Mouse (Mus musculus) lung, postnatal 14 days (tissue): ENCODE measurements at regions not wholly inside any gene's neighbourhood (a gene's known extent, or its start where the extent isn't known, plus 50 kb on each side); places are given as distances from the start of the nearest gene placed in this dataset.

ENCODE experiments used
- DNase-seq: peaks from one replicate; pipeline ENCODE4 v3.0.0; 2021

DNA sequence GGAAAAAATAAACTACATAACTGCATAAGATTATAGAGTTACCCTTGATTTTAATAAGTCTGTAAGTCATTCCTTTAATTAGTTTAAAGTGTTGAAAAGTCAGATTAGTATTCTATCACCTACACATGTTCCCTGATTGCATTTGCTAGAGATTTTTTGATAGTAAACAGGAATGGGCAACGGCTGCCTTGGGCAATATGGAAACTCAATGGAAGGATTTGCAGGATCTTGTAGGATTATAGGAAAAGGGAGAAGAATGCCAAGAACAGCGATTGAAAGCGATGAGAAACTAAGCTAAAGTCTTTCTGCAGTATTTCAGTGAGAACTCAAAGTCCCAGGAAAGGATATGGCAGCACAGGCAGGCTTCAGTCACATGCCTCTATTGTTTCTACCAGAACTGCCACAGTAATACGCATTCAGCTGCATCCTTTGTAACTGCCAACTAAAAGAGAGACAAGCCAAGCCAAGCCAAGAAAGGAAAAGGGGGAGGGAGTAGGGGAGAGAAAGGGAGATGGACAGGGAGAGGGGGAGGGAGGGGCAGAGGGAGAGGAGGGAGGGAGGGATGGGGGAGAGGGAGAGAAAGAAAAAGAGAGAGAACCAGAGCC lies 340.3 kb downstream of the Kif16b start:
- DNase-seq: no peak

DNA sequence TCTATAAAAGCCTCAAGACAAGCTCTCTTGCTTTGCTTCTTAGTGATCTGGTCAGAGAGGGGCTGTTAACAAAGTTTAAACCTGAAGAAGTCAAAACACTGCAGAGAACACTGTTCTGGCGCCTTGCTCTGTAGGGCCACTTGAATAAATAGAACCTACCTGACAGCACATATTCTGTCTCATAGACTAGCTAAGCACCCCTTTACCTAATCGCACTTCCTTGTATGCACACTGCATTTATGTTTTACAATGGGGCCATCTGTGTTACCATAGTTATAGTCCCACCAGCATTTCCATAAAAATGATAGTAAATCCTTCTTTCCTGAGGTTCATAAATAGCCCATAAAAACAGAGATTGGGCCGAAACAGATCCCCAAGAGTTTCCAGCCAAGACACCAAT lies 340.9 kb downstream of the Kif16b start:
- DNase-seq: no peak

DNA sequence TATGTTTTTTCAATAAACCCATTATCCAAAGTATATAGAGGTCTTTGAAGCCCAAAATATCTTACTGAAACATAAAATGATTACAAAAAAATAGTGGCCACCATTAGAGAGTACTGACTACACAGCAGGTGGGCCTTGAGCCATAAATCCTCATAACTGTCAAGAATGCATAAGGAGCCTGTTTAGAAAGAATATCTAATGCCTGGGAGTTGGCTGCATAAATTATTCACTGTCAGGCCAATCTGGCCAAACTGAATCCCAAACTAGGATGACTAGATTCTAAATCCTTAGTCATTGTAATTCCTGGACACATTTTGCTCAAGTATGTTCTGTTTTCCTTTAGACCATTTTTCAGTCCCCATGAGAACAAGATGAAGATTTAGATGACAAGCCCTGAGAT lies 341.4 kb downstream of the Kif16b start:
- no peak for DNase-seq

DNA sequence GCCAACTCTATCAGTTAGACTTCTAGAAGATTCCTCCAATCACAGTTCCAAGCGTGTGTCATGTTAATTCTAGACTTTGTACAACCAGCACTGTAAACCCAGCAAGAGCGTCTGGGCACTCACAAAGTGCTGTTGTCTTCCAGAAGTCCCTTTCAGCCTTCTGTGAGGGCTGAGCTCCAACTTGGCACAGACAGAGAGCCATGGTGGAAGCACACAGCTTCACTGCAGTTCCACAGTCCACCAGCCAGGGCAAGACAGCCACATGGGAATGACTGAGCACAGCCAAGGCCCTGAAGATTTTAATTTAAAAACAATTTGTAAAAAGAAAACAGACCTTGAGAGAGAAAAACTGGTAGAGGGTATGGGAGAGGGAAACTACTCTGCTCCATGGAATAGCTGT lies 346.5 kb downstream of the Kif16b start:
- DNase-seq: peak; percentile 19

DNA sequence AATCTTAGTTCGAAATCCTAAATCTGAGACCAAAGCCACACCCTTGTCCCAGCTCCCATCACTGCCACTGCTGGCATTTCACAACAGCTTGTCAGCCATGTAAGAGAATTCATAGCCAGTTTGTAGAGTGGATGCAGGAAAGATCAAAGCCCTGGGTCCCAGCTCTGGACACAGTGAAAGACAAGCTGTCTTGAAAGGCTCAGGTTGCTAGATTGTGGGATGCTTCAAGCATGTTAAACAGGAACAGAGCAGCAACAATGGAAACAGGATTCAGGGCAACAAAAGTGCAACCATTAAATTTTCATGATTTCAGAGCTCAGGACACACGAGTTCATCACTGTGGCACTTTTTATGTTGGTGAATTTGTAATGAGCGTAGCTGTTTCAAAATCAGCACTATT lies 349.6 kb downstream of the Kif16b start:
- no peak for DNase-seq

DNA sequence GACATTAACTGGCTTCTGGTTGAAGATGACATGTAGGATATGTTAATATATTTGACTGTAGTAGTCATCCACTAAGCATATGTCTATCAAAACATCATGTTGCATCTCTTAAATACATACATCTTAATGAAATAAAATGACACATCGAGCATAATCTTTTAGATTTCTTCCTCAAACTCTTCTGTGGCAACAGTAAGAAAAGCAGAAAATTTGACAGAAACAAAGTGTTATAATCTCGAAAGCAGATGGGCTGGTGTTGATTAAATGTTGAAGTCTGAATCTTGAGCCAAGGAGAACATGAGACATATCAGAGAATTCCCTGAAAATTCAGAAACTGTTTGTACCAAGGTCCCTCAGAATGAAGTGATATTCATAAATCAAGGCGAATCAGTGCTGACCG lies 352.6 kb downstream of the Kif16b start:
- DNase-seq: no peak

DNA sequence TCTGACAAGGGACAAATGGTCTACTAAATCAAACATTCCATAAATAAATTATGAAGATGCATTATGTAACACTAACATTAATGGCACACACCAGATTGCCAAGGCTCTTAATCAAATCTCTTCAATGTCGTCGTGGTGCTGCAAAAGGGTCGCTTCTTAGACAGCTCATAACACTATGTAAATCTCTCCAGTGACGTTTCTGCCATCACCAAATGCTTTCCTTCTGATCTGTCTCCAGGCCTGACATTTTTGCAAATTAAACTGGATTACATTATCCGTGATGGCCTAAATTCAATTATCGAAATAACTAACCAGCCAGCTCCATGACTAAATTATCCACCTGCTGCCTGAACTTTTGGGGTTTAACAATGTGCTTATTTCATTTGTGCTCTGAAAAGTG lies 356.4 kb downstream of the Kif16b start:
- DNase-seq: peak; percentile 2

DNA sequence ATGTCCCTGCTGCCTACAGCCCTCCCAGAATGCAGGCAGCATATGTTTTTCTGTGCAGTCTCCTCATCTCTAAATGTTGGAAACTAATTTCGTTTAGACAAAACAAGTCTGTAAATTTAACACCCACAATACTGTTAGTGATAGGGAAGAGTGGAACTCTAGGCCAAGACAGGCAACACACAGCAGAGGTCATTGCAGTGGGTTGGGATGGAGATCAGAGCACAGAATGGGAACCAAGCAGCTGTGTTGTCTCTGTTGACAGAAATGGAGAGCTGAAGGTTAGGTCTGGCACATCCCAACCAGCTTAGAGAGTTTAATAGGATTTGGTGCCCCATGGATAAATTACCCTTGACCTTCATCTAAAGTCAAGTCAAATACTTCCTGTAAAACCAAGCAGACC lies 361.4 kb downstream of the Kif16b start:
- DNase-seq: no peak

DNA sequence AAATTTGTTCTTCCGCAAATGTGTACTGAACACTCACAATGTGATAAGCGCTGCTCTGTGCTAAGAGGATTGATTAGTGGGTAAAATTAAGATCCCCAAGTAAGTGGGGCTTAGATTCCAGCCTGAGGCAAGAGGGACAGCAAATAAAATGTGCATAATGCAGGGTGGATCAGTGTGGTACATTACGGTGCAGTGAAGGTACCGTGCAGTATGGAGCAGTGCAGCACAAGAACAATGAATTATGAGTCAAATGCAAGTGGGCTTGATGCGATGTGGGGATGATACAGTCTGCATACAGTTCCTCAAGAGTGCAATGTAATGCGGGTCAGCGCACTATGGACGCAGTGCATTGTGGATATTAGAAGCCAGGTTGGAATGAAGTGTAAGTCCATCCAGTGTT lies 367.8 kb downstream of the Kif16b start:
- DNase-seq: no peak

DNA sequence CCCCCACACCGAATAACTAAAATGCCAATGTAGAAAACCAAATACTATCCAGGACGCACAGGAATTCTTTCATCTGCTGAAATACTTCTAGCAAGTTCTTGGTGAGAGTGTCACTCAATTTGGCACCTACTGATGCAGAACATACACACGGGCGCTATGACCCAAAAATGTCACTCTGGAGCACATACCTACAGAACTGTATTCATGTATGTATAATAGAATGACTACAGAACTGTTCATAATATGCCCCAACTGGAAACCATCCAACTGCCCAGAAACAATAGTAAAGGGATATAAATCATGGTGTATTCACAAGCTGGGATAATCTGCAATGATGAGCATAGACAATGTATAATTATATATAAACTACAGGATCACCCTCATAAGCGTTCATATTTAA lies 378.9 kb downstream of the Kif16b start:
- no peak for DNase-seq

DNA sequence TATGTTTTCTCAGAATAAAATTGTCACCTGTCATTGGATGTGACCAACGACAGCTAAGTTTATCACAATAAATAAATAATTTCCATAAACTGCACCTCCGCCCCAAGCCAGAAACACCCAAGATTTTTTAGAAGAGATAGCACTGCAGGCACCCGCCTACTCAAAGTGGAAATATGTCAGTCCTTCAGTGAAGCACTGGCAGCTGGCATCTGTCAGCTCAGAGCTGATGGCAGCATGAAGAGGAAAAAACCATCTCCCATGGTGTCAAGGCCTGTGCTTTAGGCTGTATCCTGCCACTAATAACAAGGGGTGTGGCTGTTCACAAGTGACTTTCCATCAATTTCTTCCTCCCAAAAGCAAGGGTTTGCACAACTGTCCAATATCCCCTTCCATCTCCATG lies 383.6 kb downstream of the Kif16b start:
- DNase-seq: no peak

DNA sequence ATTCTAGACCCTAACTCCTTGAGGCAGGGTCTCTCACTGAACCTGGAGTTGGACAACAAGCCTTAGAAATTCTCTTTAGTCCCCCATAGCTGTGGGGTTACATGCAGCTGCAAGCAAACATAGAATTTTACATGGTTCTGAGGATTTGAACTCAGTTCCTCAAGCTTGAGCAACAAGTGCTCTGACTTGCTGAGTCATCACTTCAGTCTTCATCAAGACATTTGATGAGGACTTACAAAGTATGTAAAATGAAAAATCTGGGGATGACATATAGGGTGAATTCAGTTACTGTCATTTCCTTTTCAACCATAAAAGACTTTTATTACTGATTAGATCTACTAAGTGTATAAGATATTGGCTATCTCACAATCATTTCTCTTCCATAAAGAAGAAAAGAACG lies 396.1 kb downstream of the Kif16b start:
- DNase-seq: no peak
